Mouse (Mus musculus): Measurements from ENCODE around the gene Mapk1ip1.

DNA sequence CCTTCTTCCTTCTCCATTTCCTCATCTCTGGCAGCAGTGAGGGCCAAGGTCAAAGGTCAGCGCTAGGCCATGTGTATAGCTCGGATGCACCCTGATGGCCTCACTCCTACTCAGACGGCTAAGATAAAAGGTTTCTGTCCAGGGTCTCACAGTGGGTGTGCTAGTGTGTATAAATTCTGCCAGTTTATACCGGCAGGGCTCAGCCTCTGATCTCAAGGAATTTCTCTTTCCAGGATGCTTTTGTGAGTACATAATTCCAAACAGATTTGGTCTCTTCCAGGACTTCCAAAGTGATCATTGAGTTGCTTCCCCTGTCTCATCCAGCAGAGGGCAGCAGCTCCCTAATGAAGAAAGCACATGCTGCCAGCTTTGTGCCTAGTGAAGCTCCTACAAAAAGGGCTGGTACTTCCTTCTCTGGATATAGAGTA is 5.5 kb downstream of the Mapk1ip1 start:
- TF ChIP-seq POLR2A (IDR thresholded peaks at IDR 0.05; ENCODE audit: extremely low read depth, insufficient read depth, low read length): no peak
- TF ChIP-seq CTCF (IDR thresholded peaks at IDR 0.05; ENCODE audit: low read depth, low read length): peak; percentile 72
